Mouse (Mus musculus) lung, embryonic 15.5 days (tissue): ENCODE measurements at regions not wholly inside any gene's neighbourhood (a gene's known extent, or its start where the extent isn't known, plus 50 kb on each side); places are given as distances from the start of the nearest gene placed in this dataset.
A peak's percentile ranks its signal among the peaks of the same experiment; 100 is the strongest.

ENCODE experiments used
- ATAC-seq: fragments of 200-750 bp; cut with Nextera tagmentation; 2 replicates; pipeline ENCODE4 v1.8.0; 2017; ENCODE audit warnings: moderate number of reproducible peaks, borderline replicate concordance; ENCODE audit not compliant: low FRiP score, low TSS enrichment; ENCODE audit errors: extremely low read depth
- H3K27ac ChIP-seq: fragments of 300-500 bp; sonication (generic); 2 replicates; pipeline ENCODE4 v1.5.1; 2015; ENCODE audit warnings: moderate library complexity, mild to moderate bottlenecking, inconsistent platforms
- H3K27me3 ChIP-seq: fragments of 300-500 bp; sonication (generic); 2 replicates; pipeline ENCODE4 v1.6.1; 2015; ENCODE audit warnings: inconsistent platforms
- H3K36me3 ChIP-seq: fragments of 300-500 bp; sonication (generic); 2 replicates; pipeline ENCODE4 v1.6.1; 2015; ENCODE audit warnings: inconsistent platforms
- H3K4me1 ChIP-seq: fragments of 300-500 bp; sonication (generic); 2 replicates; pipeline ENCODE4 v1.6.1; 2015; ENCODE audit warnings: inconsistent platforms
- H3K4me2 ChIP-seq: fragments of 300-500 bp; sonication (generic); 2 replicates; pipeline ENCODE4 v1.6.1; 2015; ENCODE audit warnings: inconsistent platforms, mild to moderate bottlenecking, moderate library complexity
- H3K4me3 ChIP-seq: fragments of 300-500 bp; sonication (generic); 2 replicates; pipeline ENCODE4 v1.5.1; 2015; ENCODE audit warnings: mild to moderate bottlenecking, inconsistent platforms
- H3K9ac ChIP-seq: fragments of 300-500 bp; sonication (generic); 2 replicates; pipeline ENCODE4 v1.6.1; 2015; ENCODE audit warnings: inconsistent platforms
- H3K9me3 ChIP-seq: fragments of 300-500 bp; sonication (generic); 2 replicates; pipeline ENCODE4 v1.6.1; 2016; ENCODE audit warnings: inconsistent platforms
- WGBS: fragments of 180-500 bp; shearing (Covaris S2); methylation state at CpG from one replicate; pipeline ENCODE4 v1.1.7; 2015; 5-methylcytosine and 5-hydroxymethylcytosine counted together

DNA sequence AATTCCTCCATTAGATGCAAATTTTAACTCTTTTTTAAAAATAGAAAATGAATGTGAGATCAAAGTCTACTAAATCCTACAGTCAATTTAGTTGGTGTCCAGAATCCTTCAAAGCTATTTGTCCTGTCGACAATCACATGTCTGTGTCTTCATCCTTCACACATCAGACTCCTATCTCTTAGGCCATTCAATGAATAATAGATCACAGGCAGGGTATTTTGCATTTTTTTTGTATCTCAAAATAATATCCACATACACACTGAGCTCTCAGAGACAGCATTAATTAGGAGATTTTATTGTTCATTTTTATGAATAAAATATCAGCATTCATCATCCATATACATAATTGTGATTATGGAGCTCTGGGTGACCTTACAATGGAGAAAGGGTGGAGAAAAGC is 427.2 kb downstream of the Hao1 start:
- Histone ChIP-seq H3K9ac (no peak overlapping the region), H3K9me3 (no peaks in the 10 kb centered on the region)
- 69% methylated on average over 1 of the region's 1 CpGs for WGBS

DNA sequence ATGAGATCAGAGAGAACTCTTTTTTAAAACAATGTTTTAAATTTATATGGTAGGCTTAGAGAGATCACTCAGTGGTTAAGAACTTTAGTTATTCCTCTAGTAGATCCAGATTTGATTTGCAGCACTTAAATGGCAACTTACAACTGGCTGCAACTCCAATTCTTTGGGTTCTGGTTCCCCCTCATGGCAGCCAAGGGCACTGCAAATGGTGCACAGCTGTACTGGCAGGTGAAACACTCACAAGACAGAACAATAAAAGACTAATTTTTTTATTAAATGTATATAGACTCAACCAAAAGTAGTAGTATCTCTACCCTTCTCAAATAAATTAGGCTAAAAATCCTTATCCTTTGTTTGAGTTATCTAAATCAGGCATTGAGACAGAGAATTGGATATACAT is 446.9 kb downstream of the Hao1 start:
- Histone ChIP-seq H3K4me3 (no peak overlapping the region), H3K27ac (no peak overlapping the region), H3K9ac (no peak overlapping the region), H3K4me1 (no peaks in the 10 kb centered on the region), H3K9me3 (no peaks in the 10 kb centered on the region), H3K4me2 (no peak overlapping the region), H3K36me3 (no peaks in the 10 kb centered on the region), H3K27me3 (no peaks in the 10 kb centered on the region)
- no peak for ATAC-seq

More for the DNA sequence above, 427.2 kb downstream of the Hao1 start:
- H3K36me3 ChIP-seq: no peaks in the 10 kb centered on the region
- no peaks in the 10 kb centered on the region for H3K4me1 ChIP-seq
- no peak overlapping the region for H3K27ac ChIP-seq
- no peak overlapping the region for H3K4me3 ChIP-seq
- no peaks in the 10 kb centered on the region for H3K27me3 ChIP-seq
- H3K4me2 ChIP-seq: no peak overlapping the region
- no peak for ATAC-seq

DNA sequence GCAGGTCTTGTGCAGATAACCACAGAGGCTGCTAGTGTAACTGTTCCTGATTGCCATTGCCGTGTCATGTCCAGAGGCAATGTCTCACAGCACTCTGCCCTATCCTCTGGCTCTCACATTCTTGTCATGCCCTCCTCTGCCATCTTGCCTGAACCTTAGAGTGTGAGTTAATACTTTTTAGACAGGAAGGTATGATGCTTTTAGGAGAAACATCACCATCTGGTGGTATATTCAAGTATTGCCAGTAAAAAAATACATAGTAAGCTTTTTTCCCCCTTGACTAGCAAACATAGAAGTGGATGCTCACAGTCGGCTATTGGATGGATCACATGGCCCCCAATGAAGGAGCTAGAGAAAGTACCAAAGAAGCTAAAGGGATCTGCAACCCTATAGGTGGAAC is 465.8 kb downstream of the Hao1 start:
- ATAC-seq: no peak
- 70% methylated on average over 2 of the region's 2 CpGs for WGBS

DNA sequence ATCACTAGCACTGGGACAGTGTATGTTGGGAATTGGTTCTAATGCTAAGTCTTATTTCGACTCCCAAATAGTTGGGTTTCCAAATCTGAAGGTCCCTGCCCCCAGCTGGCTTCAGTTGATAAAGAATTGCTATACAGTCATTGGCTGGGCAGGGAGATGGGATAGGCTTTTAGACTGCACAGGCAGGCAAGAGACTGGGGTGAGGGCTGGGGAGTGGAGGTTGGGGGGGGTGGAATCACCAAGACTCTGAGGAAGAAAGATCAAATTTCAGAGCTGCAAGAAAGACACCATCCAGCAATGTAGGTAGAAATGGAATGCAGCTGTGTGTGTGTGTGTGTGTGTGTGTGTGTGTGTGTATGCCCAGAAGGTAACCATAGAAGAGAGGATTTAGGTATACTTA is 474.0 kb downstream of the Hao1 start:
- Histone ChIP-seq H3K27ac (no peak overlapping the region), H3K4me1 (no peaks in the 10 kb centered on the region), H3K4me3 (no peak overlapping the region), H3K9me3 (no peaks in the 10 kb centered on the region), H3K4me2 (no peak overlapping the region), H3K27me3 (no peaks in the 10 kb centered on the region), H3K9ac (no peak overlapping the region), H3K36me3 (no peaks in the 10 kb centered on the region)
- ATAC-seq: no peak
- 66% methylated on average over 1 of the region's 1 CpGs for WGBS

More for the DNA sequence above, 465.8 kb downstream of the Hao1 start:
- H3K4me1 ChIP-seq: no peaks in the 10 kb centered on the region
- no peak overlapping the region for H3K4me2 ChIP-seq
- H3K9me3 ChIP-seq: no peaks in the 10 kb centered on the region
- no peaks in the 10 kb centered on the region for H3K27me3 ChIP-seq
- H3K36me3 ChIP-seq: no peaks in the 10 kb centered on the region
- H3K9ac ChIP-seq: no peak overlapping the region
- no peak overlapping the region for H3K4me3 ChIP-seq
- no peak overlapping the region for H3K27ac ChIP-seq

DNA sequence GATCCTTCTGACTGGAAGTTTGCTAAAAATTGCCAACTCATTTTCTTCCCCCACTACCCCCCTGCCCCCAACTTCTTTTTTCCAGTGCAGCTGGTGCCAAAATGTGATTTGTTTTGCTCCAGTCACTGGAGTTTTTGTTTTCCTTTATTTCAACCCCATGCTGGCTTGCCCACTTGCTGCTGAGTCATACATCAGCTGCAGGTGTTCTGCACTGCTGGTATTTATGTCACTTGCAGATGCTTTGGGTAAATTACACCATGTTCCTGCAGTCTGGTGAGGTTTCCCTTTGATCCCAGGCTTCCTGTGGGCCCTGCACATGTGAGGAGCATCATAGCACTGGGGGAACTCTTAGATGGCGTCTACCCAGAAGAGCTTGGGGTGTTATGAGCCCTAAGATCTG is 476.2 kb downstream of the Hao1 start:
- no peak overlapping the region for H3K4me3 ChIP-seq
- WGBS: 44% methylated on average over 1 of the region's 1 CpGs
- H3K36me3 ChIP-seq: no peaks in the 10 kb centered on the region
- H3K4me1 ChIP-seq: no peaks in the 10 kb centered on the region
- no peaks in the 10 kb centered on the region for H3K9me3 ChIP-seq
- no peak overlapping the region for H3K4me2 ChIP-seq
- H3K27me3 ChIP-seq: no peaks in the 10 kb centered on the region
- H3K27ac ChIP-seq: no peak overlapping the region
- no peak for ATAC-seq
- H3K9ac ChIP-seq: no peak overlapping the region

DNA sequence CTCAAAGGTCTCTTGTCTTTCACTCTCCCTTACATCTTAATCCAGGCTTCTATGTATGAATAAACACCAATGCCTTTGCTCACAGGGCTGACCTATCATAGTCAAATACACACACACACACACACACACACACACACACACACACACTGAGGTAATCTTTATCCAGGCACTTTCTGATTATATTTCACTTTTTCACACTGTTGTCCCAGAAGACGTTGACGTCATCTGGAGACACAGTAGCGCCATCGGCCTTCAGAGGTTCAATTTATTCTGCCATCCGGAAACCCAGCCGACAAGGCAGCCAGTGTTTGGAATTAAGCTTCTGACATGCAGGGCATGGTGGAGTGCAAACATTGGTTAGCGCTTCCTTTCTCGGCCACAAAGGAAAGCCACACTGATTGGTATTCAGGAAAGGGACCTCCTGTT is 486.2 kb downstream of the Hao1 start:
- H3K4me3 ChIP-seq: no peak overlapping the region
- 16% methylated on average over 8 of the region's 8 CpGs for WGBS
- no peaks in the 10 kb centered on the region for H3K9me3 ChIP-seq
- H3K4me2 ChIP-seq: no peak overlapping the region
- no peaks in the 10 kb centered on the region for H3K27me3 ChIP-seq
- H3K9ac ChIP-seq: no peak overlapping the region
- no peak for ATAC-seq
- no peak overlapping the region for H3K27ac ChIP-seq
- no peaks in the 10 kb centered on the region for H3K36me3 ChIP-seq
- no peaks in the 10 kb centered on the region for H3K4me1 ChIP-seq

DNA sequence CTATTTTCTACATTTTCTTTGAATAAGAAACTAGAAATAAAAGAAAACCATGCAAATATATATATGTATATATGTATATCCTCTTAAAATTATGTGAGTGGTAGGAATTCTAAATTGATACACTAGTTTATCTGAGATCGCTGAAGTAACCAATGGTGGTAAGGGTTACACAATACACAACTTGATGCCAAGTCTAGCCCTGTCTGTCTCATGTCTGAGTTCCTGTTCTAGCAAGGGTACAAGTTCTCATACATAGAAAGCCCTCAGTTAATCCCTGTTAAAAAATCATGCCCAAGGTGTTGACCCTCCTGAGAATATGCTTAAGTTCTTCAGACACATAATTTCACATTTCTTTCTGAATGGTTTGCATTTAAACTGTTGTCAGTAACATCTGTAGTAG is 486.8 kb downstream of the Hao1 start:
- no peaks in the 10 kb centered on the region for H3K9me3 ChIP-seq
- H3K4me2 ChIP-seq: no peak overlapping the region
- no peak for ATAC-seq
- no peak overlapping the region for H3K27ac ChIP-seq
- no peaks in the 10 kb centered on the region for H3K27me3 ChIP-seq
- no peaks in the 10 kb centered on the region for H3K4me1 ChIP-seq
- no peak overlapping the region for H3K9ac ChIP-seq
- H3K36me3 ChIP-seq: no peaks in the 10 kb centered on the region
- H3K4me3 ChIP-seq: no peak overlapping the region
- WGBS: 88% methylated on average over 1 of the region's 1 CpGs

DNA sequence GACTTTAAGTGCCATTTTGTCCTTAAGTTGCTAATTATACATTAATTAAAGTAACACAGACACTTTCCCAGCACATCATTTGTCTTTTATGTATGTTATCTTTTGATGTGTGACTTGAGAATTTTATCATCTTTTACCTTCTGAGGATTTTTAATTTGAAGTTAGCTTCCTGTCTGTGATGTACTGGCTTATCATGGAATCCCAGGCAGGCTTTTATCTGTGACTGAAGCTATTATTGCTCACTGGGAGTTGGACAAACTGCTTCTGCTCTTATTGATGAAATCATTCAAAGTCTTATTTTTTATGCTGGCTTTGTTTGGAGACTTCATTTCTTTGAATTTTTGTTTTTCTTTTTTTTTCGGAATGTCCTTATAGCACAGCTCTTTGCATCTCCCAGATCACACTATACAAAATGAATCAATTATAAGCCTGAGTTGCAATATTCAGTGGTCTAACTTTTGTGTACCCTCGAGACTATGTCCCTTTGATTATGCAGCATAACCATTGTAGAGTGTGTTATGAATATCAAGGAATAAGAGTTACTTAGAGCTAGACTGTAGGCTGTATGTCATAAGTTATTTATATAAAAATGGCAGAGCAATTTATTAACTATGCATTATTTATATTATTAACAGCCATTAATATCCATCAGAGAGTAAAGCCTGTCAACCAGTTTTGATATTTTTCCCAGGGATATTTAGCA is 494.1 kb downstream of the Hao1 start:
- Histone ChIP-seq H3K4me2 (no peak overlapping the region), H3K4me3 (no peak overlapping the region), H3K27me3 (no peaks in the 10 kb centered on the region), H3K9me3 (no peaks in the 10 kb centered on the region), H3K9ac (no peak overlapping the region), H3K27ac (no peak overlapping the region), H3K4me1 (no peaks in the 10 kb centered on the region), H3K36me3 (no peaks in the 10 kb centered on the region)
- no peak for ATAC-seq
- 61% methylated on average over 2 of the region's 2 CpGs for WGBS

DNA sequence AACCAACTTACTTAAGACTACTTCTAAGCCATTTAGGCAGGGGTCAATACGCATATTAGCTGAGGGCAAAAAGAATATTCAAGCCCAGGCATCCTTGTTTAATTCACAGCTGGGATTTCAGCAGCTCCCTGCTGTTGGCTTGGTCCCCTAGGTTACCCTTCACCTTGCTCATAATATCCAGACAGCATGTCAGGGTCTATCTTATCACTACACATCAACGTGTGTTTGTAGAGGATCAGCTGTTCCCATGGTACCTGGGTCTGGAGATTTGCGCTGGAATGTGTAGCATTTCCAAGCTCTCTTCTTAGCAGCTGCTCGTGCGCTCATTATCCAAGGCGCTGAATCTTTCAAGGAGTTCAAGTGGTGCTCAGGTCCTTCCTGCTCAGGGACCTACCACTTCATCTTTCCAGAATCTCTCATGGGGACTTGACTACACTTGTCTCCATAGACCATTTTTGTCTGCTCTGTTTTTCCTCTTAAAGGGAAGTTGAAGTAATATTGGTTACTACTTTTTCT is 484.5 kb downstream of the Bmp2 start:
- peak; percentile 59; the same call in 1 of the 2 replicates for ATAC-seq
- H3K27me3 ChIP-seq: no peaks in the 10 kb centered on the region
- H3K4me3 ChIP-seq: no peak overlapping the region
- H3K27ac ChIP-seq: no peak overlapping the region
- WGBS: 44% methylated on average over 6 of the region's 6 CpGs
- H3K4me2 ChIP-seq: no peak overlapping the region
- H3K36me3 ChIP-seq: no peaks in the 10 kb centered on the region
- H3K9me3 ChIP-seq: no peaks in the 10 kb centered on the region
- no peak overlapping the region for H3K9ac ChIP-seq
- H3K4me1 ChIP-seq: no peaks in the 10 kb centered on the region

DNA sequence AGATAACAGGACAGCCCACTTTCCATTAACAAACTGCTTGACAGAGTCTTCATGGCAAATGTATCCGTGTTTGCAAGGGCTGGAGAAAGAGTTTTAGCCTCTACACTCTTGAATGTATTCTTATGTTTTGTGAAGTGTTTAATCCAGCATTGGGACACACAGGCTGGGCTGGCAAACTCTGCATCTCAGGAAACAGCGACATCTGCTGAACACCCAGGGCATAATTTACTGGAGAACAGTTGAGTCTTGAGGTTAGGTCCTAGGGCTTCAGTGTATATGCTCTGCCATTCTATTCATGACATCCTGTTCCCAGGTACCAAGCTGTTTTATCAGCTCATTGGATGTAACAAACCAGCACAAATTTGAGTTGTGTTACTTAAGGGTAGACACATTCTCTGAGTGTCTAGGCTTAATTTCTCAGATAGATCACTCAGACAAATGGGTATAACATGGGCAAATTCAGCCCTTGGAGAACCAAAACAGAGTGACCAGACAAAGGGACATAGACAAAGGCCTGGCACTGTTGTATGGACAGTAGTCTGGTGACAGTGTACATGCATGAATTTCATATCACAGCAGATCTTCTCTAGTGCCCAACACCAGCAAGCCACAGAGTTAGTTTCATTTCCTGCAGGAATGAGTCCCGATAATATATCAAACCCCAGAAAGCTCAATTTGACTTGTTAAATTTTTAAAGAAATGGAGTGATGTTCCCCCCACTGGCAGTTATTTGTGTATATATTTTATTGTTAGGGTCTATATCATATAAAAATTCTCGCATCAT is 477.9 kb downstream of the Bmp2 start:
- Histone ChIP-seq H3K4me2 (no peak overlapping the region), H3K4me3 (no peak overlapping the region), H3K36me3 (no peaks in the 10 kb centered on the region), H3K9ac (no peak overlapping the region), H3K4me1 (no peaks in the 10 kb centered on the region), H3K27ac (no peak overlapping the region), H3K27me3 (no peaks in the 10 kb centered on the region), H3K9me3 (no peaks in the 10 kb centered on the region)
- WGBS: 59% methylated on average over 4 of the region's 4 CpGs
- no peak for ATAC-seq

DNA sequence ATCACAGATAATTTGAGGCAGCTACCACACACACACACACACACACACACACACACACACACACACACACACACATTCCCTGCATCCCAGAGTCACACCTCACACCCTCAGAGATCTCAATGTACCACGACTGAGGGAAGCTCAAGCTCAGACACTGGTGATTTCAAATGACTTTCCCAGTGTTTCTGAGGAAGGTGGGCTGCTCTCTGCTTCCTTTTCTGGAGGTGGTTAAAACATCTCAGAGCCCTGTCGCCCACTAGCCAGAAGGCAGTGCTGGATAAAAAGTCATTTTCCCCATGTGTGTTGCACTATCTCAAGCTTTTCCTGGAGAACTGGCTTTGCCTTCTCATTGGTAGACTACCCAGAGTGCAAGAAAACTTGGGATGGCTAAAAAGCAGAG is 477.2 kb downstream of the Bmp2 start:
- WGBS: 60% methylated on average over 2 of the region's 2 CpGs
- Histone ChIP-seq H3K36me3 (no peaks in the 10 kb centered on the region), H3K9me3 (no peaks in the 10 kb centered on the region)

DNA sequence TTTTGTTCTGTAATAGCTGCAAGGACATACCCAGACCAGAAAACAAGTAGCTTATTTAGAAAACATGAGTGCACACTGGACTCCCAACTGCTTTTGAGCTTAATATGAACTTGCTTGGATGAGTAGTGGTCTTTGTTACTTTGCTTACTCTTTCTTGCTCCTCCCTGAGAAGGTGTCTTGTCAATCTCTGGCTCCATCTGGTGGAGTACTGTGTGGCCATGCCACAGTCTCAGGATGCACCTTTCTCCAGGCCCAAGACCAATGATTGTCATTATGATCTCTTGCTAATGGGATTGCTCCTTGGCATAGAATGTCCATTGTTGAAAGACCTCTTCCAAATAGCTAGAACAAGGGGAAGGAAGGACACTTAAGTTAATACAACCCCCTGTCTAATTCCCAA is 465.1 kb downstream of the Bmp2 start:
- H3K27ac ChIP-seq: no peak overlapping the region
- no peak overlapping the region for H3K4me3 ChIP-seq
- no peaks in the 10 kb centered on the region for H3K9me3 ChIP-seq
- no peak for ATAC-seq
- H3K27me3 ChIP-seq: no peaks in the 10 kb centered on the region
- H3K4me2 ChIP-seq: no peak overlapping the region
- no peaks in the 10 kb centered on the region for H3K36me3 ChIP-seq
- H3K9ac ChIP-seq: no peak overlapping the region
- no peaks in the 10 kb centered on the region for H3K4me1 ChIP-seq

More for the DNA sequence above, 477.2 kb downstream of the Bmp2 start:
- Histone ChIP-seq H3K4me3 (no peak overlapping the region), H3K9ac (no peak overlapping the region), H3K27me3 (no peaks in the 10 kb centered on the region), H3K4me1 (no peaks in the 10 kb centered on the region), H3K27ac (no peak overlapping the region), H3K4me2 (no peak overlapping the region)
- ATAC-seq: no peak
